Mouse (Mus musculus): ENCODE data around the gene 1700013F07Rik.
"Not testable (repeated sequence)": the region's sequence is repeated elsewhere in the genome, so short reads cannot be mapped to it uniquely, and the experiment has no call there.

1700013F07Rik gene

GRCm38 (mm10) chr3:108533951-108534350 is at the start of gene 1700013F07Rik:
Gene 1700013F07Rik (plus strand): TSS chr3:108534150.
- in situ Hi-C loops (cut with MboI, MseI): no loop called here

GRCm38 (mm10) chr3:108484749-108485148 is 49.2 kb upstream of the 1700013F07Rik start:
- in situ Hi-C loops (cut with MboI, MseI): no loop called here

- in situ Hi-C loops (cut with MboI, MseI): no loop called here
Measured at GRCm38 (mm10) chr3:108489968-108490367, 44.0 kb upstream of the 1700013F07Rik start.

- in situ Hi-C loops (cut with MboI, MseI): no loop called here
Measured at GRCm38 (mm10) chr3:108494861-108495474, 39.0 kb upstream of the 1700013F07Rik start.

GRCm38 (mm10) chr3:108495486-108495885 is 38.5 kb upstream of the 1700013F07Rik start:
- in situ Hi-C loops (cut with MboI, MseI): no loop called here

- in situ Hi-C loops (cut with MboI, MseI): no loop called here
Measured at GRCm38 (mm10) chr3:108497602-108498001, 36.3 kb upstream of the 1700013F07Rik start.

- in situ Hi-C loops (cut with MboI, MseI): no loop called here
Measured at GRCm38 (mm10) chr3:108499826-108500225, 34.1 kb upstream of the 1700013F07Rik start.

GRCm38 (mm10) chr3:108501411-108501810 is 32.5 kb upstream of the 1700013F07Rik start:
- in situ Hi-C loops (cut with MboI, MseI): not testable (repeated sequence)

GRCm38 (mm10) chr3:108503908-108504307 is 30.0 kb upstream of the 1700013F07Rik start:
- in situ Hi-C loops (cut with MboI, MseI): no loop called here

GRCm38 (mm10) chr3:108508745-108509474 is 25.0 kb upstream of the 1700013F07Rik start:
- in situ Hi-C loops (cut with MboI, MseI): no loop called here

- in situ Hi-C loops (cut with MboI, MseI): no loop called here
Measured at GRCm38 (mm10) chr3:108510156-108510555, 23.8 kb upstream of the 1700013F07Rik start.

GRCm38 (mm10) chr3:108510716-108511483 is 23.1 kb upstream of the 1700013F07Rik start:
- in situ Hi-C loops (cut with MboI, MseI): no loop called here

- in situ Hi-C loops (cut with MboI, MseI): no loop called here
Measured at GRCm38 (mm10) chr3:108513465-108513864, 20.5 kb upstream of the 1700013F07Rik start.

- in situ Hi-C loops (cut with MboI, MseI): no loop called here
Measured at GRCm38 (mm10) chr3:108518276-108518675, 15.7 kb upstream of the 1700013F07Rik start.

GRCm38 (mm10) chr3:108523415-108523814 is 10.5 kb upstream of the 1700013F07Rik start:
- in situ Hi-C loops (cut with MboI, MseI): no loop called here

GRCm38 (mm10) chr3:108528489-108528888 is 5.5 kb upstream of the 1700013F07Rik start:
- in situ Hi-C loops (cut with MboI, MseI): no loop called here

GRCm38 (mm10) chr3:108533114-108533885 is 650 bp upstream of the 1700013F07Rik start:
- in situ Hi-C loops (cut with MboI, MseI): no loop called here

- in situ Hi-C loops (cut with MboI, MseI): no loop called here
Measured at GRCm38 (mm10) chr3:108535896-108536516, 2.1 kb downstream of the 1700013F07Rik start.

- in situ Hi-C loops (cut with MboI, MseI): no loop called here
Measured at GRCm38 (mm10) chr3:108536517-108537260, 2.7 kb downstream of the 1700013F07Rik start, which contains the start of gene 5330417C22Rik. Gene 5330417C22Rik (minus strand): TSS chr3:108536536.

- in situ Hi-C loops (cut with MboI, MseI): no loop called here
Measured at GRCm38 (mm10) chr3:108537303-108537702, 3.4 kb downstream of the 1700013F07Rik start.

Measured in regulatory T cell (primary cell).